Mouse (Mus musculus) hindbrain, embryonic 16.5 days (tissue): ENCODE results near the gene Cavin3. TPM values are rescaled to one million over a fixed set of nuclear protein-coding genes. Genes with fewer than 3 reads are reported as not detected.

Experiments used
- ATAC-seq: fragments of 200-750 bp; cut with Nextera tagmentation; 2 replicates; pipeline ENCODE4 v1.8.0; 2017; ENCODE audit warnings: moderate TSS enrichment, moderate library complexity
- H3K27ac ChIP-seq: fragments of 300-500 bp; sonication (generic); 2 replicates; pipeline ENCODE4 v1.5.1; 2014; ENCODE audit warnings: low read depth, mild to moderate bottlenecking, control low read depth, low read length, moderate library complexity
- H3K27me3 ChIP-seq: fragments of 300-500 bp; sonication (generic); replicated peaks from 2 replicates; pipeline ENCODE4 v1.6.1; 2014; ENCODE audit warnings: low read length; ENCODE audit not compliant: control insufficient read depth, insufficient read depth
- H3K36me3 ChIP-seq: fragments of 300-500 bp; sonication (generic); 2 replicates; pipeline ENCODE4 v1.6.1; 2014; ENCODE audit warnings: mild to moderate bottlenecking, low read length, moderate library complexity, mixed read lengths; ENCODE audit not compliant: control insufficient read depth, insufficient read depth
- H3K4me1 ChIP-seq: fragments of 300-500 bp; sonication (generic); 2 replicates; pipeline ENCODE4 v1.6.1; 2014; ENCODE audit warnings: low read depth, low read length; ENCODE audit not compliant: control insufficient read depth, insufficient read depth
- H3K4me2 ChIP-seq: fragments of 300-500 bp; sonication (generic); 2 replicates; pipeline ENCODE4 v1.6.1; 2014; ENCODE audit warnings: mild to moderate bottlenecking, low read length, control low read depth, moderate library complexity
- H3K4me3 ChIP-seq: fragments of 300-500 bp; sonication (generic); 2 replicates; pipeline ENCODE4 v1.5.1; 2014; ENCODE audit warnings: mild to moderate bottlenecking, low read length, control low read depth, moderate library complexity
- H3K9ac ChIP-seq: fragments of 300-500 bp; sonication (generic); 2 replicates; pipeline ENCODE4 v1.6.1; 2014; ENCODE audit warnings: low read depth, mild to moderate bottlenecking, control low read depth, low read length, moderate library complexity
- H3K9me3 ChIP-seq: fragments of 300-500 bp; sonication (generic); 2 replicates; pipeline ENCODE4 v1.6.1; 2014; ENCODE audit warnings: mild to moderate bottlenecking, low read length, moderate library complexity; ENCODE audit not compliant: control insufficient read depth
- WGBS: fragments of 180-500 bp; shearing (Covaris S2); extraction: QIAGEN DNeasy Blood & Tissue Kit; methylation state at CpG from one replicate; pipeline ENCODE4 v1.1.7; 2014; 5-methylcytosine and 5-hydroxymethylcytosine counted together
- polyA plus RNA-seq: library from polyadenylated mRNA; unstranded; fragments of >200 nt; fragmentation: Nextera tagmentation; extraction: Ambion mirVana; gene quantifications from 2 replicates; pipeline ENCODE4 v1.2.1, GENCODE M21; 2015

Gene Cavin3
- 43.0 TPM in 2 replicates for polyA plus RNA-seq

DNA sequence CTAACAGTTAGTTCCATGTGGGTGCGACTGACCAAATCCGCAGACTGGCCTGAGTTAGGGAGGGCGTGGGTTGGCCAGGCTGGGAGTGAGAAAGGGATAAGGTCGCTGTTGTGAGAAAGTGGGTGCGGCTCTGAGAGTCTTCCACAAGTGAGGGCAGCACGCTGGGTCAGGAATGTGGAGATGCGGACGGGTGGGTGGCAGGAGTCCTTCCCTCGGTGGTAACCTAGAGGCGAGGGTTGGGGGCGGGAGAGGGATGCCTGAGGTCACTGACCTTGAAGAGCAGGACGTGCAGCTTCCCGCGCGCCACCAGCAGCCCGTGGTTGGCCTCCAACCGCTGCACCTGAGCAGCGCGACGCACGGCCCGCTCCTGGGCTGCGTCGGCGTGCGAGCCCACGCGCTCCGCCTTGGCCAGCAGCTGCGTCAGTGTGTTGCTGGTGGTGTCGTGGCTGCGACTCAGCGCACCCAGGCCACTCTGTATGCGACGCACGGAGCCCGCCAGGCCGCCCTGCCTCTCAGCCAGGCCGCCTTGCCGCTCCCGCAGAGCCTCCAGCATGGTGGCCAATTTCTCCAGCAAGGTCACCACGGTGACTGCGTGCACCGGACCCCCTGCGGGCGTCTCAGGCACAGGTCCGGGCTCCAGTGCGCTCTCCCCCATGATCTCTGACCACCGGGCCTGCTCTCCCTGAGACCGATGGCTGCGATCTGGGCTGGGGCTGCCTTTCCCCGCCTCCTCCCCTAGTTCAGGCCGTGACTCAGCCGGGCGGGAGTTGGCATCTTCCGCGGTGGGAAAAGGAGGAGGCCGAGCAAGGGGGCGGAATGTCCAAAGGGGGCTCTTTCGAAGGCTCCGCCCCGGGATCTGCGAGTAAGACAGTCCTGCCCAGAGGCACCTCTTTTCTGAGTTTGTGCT lies at the start of gene Cavin3:
TSS of gene Cavin3 (minus strand) at position 796 of the 907 bp plus-strand sequence.
- peak; percentile 93 for ATAC-seq
- H3K4me3 ChIP-seq, result peak within 1 kb of the TSS; percentile 52
- no peaks in the 10 kb centered on the region for H3K9me3 ChIP-seq
- no peaks in the 10 kb centered on the region for H3K36me3 ChIP-seq
- peaks cover 11% of the 10 kb centered on the region for H3K4me1 ChIP-seq
- H3K9ac ChIP-seq, result peak within 1 kb of the TSS; percentile 85
- peak within 1 kb of the TSS; percentile 90 for H3K4me2 ChIP-seq
- H3K27me3 ChIP-seq, result no peaks in the 10 kb centered on the region
- WGBS, result 3% methylated on average over 61 of the region's 63 CpGs
- H3K27ac ChIP-seq, result peak within 1 kb of the TSS; percentile 82

GRCm38 (mm10) chr7:105528094-105528493 lies 46.0 kb upstream of the Cavin3 start:
- no peaks in the 10 kb centered on the region for H3K36me3 ChIP-seq
- no peak overlapping the region for H3K9ac ChIP-seq
- no peak overlapping the region for H3K4me2 ChIP-seq
- 0 out of 2 replicates have a peak, but pooled peaks have one; percentile 30 for ATAC-seq
- WGBS, result 84% methylated on average over 4 of the region's 4 CpGs
- no peak overlapping the region for H3K27ac ChIP-seq
- no peak overlapping the region for H3K4me3 ChIP-seq
- no peaks in the 10 kb centered on the region for H3K9me3 ChIP-seq
- no peaks in the 10 kb centered on the region for H3K27me3 ChIP-seq
- no peaks in the 10 kb centered on the region for H3K4me1 ChIP-seq

- Histone ChIP-seq H3K4me2 (no peak overlapping the region), H3K9me3 (no peaks in the 10 kb centered on the region), H3K27me3 (no peaks in the 10 kb centered on the region), H3K9ac (no peak overlapping the region), H3K4me3 (no peak overlapping the region), H3K4me1 (no peaks in the 10 kb centered on the region), H3K27ac (no peak overlapping the region), H3K36me3 (no peaks in the 10 kb centered on the region)
- WGBS, result 52% methylated on average over 1 of the region's 1 CpGs
- ATAC-seq, result peak; percentile 92
Measured at GRCm38 (mm10) chr7:105527306-105527937, 45.3 kb upstream of the Cavin3 start.

DNA sequence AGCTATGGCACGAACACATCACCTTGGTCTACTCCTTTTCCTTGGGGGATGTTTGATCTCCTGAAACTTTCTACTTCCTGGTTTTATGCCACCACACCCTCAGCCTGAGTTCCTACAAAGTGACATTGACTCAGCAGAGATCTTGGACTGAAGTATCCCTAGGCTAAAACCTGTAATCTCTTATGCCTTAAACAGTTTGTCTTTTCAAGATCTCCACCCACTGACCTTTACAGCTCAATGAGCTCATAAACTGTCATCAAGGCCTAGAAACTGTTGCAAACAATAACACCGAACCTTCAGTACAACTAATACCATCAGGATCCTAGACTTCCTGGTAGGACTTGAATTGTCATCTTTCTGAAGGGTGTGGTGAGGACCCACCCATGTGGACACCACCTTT lies 42.1 kb upstream of the Cavin3 start:
- Histone ChIP-seq H3K4me3 (no peak overlapping the region), H3K9me3 (no peaks in the 10 kb centered on the region), H3K27me3 (no peaks in the 10 kb centered on the region), H3K4me1 (no peaks in the 10 kb centered on the region), H3K4me2 (no peak overlapping the region), H3K36me3 (no peaks in the 10 kb centered on the region), H3K27ac (no peak overlapping the region), H3K9ac (no peak overlapping the region)
- WGBS, result 85% methylated on average over 2 of the region's 2 CpGs
- no peak for ATAC-seq

GRCm38 (mm10) chr7:105520201-105520600 lies 38.1 kb upstream of the Cavin3 start:
- H3K9me3 ChIP-seq, result no peaks in the 10 kb centered on the region
- H3K4me3 ChIP-seq, result no peak overlapping the region
- H3K4me1 ChIP-seq, result no peaks in the 10 kb centered on the region
- no peak overlapping the region for H3K4me2 ChIP-seq
- no peak for ATAC-seq
- H3K27me3 ChIP-seq, result no peaks in the 10 kb centered on the region
- no peak overlapping the region for H3K27ac ChIP-seq
- no peaks in the 10 kb centered on the region for H3K36me3 ChIP-seq
- 40% methylated on average over 6 of the region's 6 CpGs for WGBS
- H3K9ac ChIP-seq, result no peak overlapping the region

DNA sequence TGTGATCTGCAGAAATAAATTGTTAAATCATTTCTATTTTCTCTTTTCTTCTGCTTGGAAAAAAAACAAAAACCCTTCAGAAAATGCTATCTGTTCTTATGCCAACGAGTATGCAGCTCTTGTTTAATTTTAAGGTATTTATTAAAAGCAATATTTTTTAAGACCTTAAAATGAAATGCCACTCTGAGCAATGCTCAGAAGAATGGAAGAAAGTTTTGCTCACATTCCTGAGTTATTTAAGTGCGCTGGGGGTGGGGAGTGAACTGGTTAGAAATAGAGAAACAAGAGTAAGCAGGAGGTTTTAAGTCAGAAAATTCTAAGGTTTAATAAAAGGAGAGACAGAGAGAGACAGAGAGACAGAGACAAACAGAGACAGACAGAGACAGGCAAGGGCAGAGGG lies 37.7 kb upstream of the Cavin3 start:
- Histone ChIP-seq H3K4me2 (no peak overlapping the region), H3K27ac (no peak overlapping the region), H3K9ac (no peak overlapping the region), H3K4me1 (0 out of 2 replicates have a peak, but pooled peaks cover 2% of the 10 kb centered on the region), H3K9me3 (no peaks in the 10 kb centered on the region), H3K27me3 (no peaks in the 10 kb centered on the region), H3K36me3 (no peaks in the 10 kb centered on the region), H3K4me3 (no peak overlapping the region)
- WGBS, result 90% methylated on average over 2 of the region's 2 CpGs
- ATAC-seq, result no peak

DNA sequence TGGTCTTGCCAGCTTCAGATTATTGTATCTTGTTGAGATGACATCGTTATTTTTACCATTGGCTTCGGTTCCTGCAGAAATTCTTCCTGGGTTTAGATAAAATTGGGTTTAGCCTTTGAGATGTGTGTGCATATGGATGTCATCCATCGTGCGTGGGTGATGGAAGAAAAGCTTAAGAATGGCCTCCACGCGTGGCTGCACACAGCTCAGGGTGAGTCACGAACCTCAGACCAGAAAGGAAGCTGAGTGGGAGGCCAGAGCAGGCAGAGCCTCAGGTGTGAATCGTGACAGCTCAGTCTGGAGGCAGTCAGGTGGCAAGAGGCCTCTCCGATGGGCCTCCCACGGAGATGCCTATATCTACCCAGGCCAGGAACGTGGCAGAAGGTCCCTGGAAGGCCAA lies 37.2 kb upstream of the Cavin3 start:
- no peaks in the 10 kb centered on the region for H3K36me3 ChIP-seq
- H3K9me3 ChIP-seq, result no peaks in the 10 kb centered on the region
- H3K4me1 ChIP-seq, result peaks cover 2% of the 10 kb centered on the region; the same call in 1 of the 2 replicates
- WGBS, result 73% methylated on average over 11 of the region's 11 CpGs
- H3K9ac ChIP-seq, result no peak overlapping the region
- no peak overlapping the region for H3K4me2 ChIP-seq
- H3K27ac ChIP-seq, result no peak overlapping the region
- H3K27me3 ChIP-seq, result no peaks in the 10 kb centered on the region
- no peak for ATAC-seq
- no peak overlapping the region for H3K4me3 ChIP-seq

DNA sequence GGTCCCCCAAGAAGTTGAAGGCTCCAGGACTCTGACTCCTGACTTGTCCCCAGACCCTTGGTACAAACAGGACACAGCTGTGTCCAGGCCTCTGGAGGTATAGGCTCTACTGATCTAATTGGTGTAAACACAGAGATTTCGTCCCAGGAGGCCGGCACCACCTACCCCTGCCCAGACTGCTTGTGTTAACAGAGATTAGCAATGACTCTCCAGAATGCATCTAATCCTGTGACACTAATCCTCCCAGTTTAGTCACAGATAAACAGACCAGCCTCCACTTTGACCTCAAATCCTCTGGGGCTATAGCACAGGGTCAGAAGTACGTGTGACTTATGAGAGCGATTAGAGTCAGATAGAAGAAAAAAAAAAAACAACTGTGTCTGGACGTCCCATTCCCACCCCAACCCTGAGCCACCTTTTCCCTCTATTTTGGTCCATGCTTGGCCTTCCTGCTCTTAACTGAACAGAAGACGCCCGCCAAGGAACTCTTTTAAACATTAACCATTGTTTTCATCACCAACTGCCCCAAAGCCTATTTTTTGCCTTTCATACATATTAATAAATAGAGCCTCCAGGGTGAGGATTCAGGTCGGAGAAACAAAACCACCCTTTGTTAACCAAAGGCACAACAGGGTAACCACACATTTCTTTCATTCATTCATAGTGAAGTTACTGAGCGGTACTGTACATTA lies 34.7 kb upstream of the Cavin3 start:
- no peaks in the 10 kb centered on the region for H3K36me3 ChIP-seq
- WGBS, result 47% methylated on average over 9 of the region's 9 CpGs
- peaks cover 2% of the 10 kb centered on the region for H3K4me1 ChIP-seq
- no peak overlapping the region for H3K9ac ChIP-seq
- H3K4me3 ChIP-seq, result no peak overlapping the region
- ATAC-seq, result no peak
- no peak overlapping the region for H3K4me2 ChIP-seq
- no peaks in the 10 kb centered on the region for H3K9me3 ChIP-seq
- H3K27ac ChIP-seq, result no peak overlapping the region
- H3K27me3 ChIP-seq, result no peaks in the 10 kb centered on the region

GRCm38 (mm10) chr7:105515178-105515577 lies 33.1 kb upstream of the Cavin3 start:
- Histone ChIP-seq H3K9ac (no peak overlapping the region), H3K9me3 (no peaks in the 10 kb centered on the region), H3K4me1 (peaks cover 2% of the 10 kb centered on the region), H3K27ac (no peak overlapping the region), H3K27me3 (no peaks in the 10 kb centered on the region), H3K4me3 (no peak overlapping the region), H3K4me2 (no peak overlapping the region), H3K36me3 (no peaks in the 10 kb centered on the region)
- peak; percentile 46 for ATAC-seq
- 9% methylated on average over 5 of the region's 5 CpGs for WGBS
